Mouse (Mus musculus) testis, adult 2 months (tissue): ENCODE data around the gene Kpnb1.

Experiments
- CTCF ChIP-seq: fragments of 200-500 bp; IDR thresholded peaks from 2 replicates; pipeline ENCODE4 v1.5.1; 2012; ENCODE audit warnings: low read depth, mild to moderate bottlenecking, inconsistent platforms, low read length, moderate library complexity; ENCODE audit not compliant: control insufficient read depth, insufficient read depth, insufficient replicate concordance
- POLR2A ChIP-seq: fragments of 200-500 bp; IDR thresholded peaks from 2 replicates; pipeline ENCODE4 v1.6.1; 2012; ENCODE audit warnings: low read depth, mild to moderate bottlenecking, inconsistent platforms, low read length, moderate library complexity; ENCODE audit not compliant: control insufficient read depth

GRCm38 (mm10) chr11:97146724-97147123 lies 41.0 kb downstream of the Kpnb1 start:
- peak; percentile 93 for TF ChIP-seq CTCF
- TF ChIP-seq POLR2A = no peak
